Mouse (Mus musculus): Measurements from ENCODE around the gene Slc22a23.

The Slc22a23 gene

DNA sequence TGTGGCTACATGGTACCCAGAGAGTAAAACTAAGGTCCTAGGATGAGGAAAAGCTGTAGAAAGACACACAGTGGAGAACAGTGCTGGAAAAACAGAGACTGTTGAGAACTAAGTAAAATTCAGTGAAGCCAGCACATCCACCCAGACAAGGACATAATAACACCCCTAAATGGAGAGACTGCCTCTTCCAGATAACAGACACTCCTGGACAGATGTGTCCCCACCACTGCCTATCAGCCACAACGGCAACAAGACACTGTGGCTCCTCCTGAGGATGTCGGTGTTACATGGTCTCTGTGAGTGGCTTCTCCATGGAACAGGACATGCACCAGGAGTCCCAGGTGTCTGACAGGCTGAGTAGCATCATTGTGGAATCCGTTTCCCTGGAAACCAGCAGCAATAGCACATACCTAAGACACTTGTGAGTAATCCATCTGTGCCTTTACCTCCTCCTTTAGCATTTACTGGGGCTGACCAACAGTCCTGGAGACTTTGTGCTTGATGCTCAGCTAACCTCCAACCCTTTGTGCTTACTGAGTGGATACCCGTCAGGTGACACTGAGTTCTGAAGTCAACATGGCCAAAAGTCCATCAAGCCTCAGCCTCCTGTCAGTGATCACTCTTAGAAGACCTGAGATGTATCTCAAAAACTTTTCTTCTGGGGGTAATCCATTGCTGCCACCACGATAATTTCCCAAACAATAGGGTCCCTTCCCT, 73.9 kb downstream of the Slc22a23 start:
- in situ Hi-C loops (cut with MboI, MseI) = no loop called here

DNA sequence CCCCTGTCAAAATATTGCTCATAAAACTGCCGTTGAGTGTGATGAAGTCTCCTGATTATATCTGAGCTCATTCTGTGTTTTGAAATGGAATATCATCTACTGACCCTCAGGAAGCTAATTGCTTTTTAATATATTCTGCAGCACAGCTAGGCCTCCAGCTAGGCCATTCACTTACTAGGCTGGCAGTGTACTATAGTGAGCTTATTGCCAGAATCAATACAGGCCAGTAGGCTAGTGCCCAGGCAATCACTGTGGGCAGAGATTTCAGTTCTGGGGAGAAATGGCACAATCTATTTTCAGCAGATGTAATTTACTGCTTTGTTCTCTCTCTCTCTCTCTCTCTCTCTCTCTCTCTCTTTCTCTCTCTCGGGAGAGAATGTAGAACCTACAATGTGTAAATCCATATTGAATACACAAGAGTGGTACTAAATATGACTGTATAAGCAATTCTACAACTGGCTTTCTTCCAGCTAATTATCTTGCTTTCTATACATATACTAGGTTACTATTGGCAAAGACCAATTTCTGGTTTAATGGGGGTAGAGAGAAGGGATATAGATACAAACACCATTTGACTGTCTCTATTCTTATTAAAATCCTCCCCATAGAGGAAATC, 75.5 kb downstream of the Slc22a23 start:
- in situ Hi-C loops (cut with MboI, MseI) = no loop called here

DNA sequence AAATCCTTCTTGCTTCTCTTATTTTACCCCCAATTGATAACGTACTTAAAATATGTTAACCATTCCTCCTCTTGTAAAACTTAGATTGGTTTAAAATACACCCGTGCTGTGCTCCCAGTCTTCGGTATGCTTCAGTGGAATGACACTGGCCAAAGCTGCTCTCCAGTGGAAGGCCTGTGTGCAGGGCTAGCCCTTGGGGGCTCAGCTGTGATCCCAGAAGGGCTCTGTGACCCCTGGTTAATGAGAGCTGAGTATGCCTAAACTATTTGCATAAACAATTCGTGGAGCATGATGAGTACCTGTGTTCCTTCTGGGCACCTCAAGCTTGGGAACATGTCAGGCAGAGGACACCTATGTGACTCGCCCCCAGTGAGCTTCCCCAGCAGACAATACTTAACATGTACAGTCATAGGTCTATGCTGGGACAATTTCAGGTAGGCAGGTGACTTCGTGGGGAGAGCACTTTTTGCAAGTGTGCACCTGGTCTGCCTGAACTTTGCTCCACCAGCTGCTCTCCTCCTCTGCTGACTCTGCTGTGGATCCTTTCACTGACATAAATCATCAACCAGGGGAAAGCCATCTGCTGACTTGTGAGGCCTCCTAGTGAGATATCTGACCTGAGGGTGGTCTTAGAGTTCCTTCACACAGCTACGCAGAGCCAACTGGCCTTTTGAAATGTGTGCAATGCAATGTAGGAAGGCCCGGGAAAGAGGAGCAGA, 77.9 kb downstream of the Slc22a23 start:
- in situ Hi-C loops (cut with MboI, MseI) = no loop called here

DNA sequence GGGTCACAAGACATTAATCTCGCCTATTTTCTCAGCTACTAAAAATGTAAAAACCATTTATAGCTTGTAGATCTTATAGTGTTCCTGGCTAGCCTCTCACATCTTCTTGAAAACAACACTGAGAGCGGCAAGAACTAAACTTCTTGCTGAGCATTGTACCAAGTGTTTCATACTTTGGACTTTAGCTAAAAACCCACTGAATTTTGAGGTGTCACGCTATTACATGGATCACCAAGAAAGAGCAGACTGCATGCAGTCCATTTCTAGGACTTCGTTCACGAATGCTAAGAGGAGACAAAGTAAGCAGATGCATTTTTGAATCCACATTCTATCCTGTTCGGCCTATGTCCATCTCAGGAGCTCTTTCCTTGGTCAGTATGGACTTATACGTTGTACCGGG, 78.9 kb downstream of the Slc22a23 start:
- in situ Hi-C loops (cut with MboI, MseI) = no loop called here

DNA sequence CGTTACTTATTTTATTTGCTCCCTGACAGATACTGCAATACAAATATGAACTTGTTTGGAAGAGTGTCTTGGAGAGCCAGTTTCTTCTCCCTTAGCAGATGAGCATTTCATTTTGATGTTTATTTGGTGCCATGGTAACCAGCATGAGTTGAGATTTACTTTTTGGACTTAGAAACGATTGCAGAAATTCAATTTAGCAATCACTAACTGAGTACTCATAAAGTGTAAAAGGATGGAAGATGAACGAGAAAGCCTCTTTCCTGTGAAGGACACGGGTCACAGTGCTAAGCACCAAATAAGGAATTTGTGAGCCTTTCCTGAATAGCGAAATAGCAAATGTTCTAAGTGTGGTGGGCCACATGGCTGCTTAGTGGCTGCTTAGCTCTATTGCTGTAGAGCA, 79.4 kb downstream of the Slc22a23 start:
- in situ Hi-C loops (cut with MboI, MseI) = no loop called here

DNA sequence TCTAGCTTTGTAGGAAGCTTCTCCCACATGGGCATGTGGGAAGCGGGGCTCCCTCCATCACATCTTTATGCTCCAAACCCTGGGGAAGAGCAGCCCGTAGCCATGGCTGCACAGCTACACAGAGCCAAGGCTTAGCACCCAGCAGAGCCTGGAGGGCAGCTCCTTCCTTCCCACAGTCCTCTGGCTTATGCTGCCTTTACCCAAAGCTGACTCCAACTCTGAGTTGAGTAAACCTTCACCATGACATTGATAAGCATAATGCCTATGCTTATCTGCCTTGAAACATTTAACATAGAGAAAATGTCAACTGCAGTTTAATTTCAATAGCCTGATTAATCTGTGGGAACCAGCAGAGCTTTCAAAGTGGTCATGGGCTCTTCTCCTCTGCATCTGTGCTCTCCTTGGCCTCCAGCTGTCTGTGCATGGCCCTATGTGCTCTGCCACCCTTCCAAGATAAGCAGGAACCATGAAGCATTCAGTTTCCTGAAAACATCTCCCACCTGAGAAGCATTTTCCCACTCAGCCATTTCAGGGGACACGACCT, 79.9 kb downstream of the Slc22a23 start:
- in situ Hi-C loops (cut with MboI, MseI) = no loop called here

DNA sequence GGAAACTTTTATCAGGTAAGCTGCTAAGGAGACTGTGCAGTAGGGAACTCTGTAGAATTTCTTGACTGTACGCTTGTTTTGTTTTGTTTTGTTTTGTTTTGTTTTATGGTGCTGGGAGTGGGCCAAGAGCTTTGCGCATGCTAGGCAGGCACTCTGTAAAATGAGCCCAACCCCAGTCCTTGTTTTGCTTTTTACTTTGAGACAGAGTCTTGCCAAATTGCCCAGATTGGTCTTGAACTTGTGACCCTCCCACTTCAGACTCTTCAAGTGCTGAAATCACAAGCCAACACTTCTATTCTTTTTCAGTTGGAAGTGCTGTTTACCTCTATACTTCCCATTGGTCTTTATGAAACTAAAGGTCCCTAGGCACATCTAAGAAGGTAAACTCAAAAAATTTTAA, 80.5 kb downstream of the Slc22a23 start:
- in situ Hi-C loops (cut with MboI, MseI) = no loop called here

DNA sequence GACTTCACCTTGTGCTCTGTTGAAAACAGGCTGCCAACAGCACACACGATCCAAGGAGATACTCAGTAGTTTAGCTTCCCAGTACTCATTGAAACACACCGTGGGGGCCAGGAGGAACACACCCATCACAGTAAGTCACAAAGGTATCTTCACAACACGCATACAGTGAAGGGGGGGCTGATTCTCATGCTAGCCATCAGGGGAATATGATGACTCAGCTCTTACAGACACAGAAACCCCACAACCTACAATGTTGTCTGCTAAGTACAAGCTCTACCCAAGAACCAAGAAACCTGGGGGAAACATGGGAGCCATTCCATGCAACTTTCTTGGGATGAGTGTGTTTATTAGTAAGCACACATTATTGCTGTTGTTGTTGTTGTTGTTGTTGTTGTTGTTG, 86.2 kb downstream of the Slc22a23 start:
- in situ Hi-C loops (cut with MboI, MseI) = no loop called here

DNA sequence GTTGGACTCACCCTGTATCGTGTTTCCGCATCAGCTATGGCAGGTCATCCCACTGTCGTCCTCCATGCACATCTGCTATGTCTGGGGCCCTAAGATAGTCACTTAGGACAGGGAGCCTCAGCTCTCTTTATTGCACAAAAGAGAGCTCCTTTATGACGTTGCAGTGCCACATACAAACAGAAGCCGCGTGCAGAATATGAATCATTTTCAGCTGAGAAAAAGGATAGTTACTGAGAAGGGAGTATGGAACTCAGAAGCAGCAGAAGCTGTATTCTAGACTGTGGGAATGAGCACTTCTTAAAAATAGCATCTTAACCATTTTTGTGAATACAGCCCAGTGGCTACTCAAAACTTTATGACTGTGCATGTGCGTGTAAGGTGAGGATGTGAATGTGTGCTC, 87.8 kb downstream of the Slc22a23 start:
- in situ Hi-C loops (cut with MboI, MseI) = no loop called here

DNA sequence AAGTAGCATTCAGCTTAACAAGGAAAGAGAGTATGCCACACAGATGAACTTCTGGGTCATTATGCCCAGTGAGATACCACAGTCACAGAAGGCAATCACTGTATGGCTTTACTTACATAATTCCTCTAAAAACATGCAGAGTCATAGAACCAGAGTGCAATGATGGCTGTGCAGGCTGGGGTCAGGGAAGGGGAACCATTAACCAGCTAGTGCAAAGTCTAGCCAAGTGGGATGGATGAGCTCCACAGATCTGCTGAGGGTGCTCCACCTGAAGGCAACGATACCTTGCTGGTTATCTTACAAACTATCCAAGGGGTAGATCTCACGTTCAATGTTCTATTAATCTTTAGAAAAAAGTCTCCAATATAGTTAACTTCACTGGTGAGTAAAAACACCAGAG, 88.3 kb downstream of the Slc22a23 start:
- in situ Hi-C loops (cut with MboI, MseI) = no loop called here

DNA sequence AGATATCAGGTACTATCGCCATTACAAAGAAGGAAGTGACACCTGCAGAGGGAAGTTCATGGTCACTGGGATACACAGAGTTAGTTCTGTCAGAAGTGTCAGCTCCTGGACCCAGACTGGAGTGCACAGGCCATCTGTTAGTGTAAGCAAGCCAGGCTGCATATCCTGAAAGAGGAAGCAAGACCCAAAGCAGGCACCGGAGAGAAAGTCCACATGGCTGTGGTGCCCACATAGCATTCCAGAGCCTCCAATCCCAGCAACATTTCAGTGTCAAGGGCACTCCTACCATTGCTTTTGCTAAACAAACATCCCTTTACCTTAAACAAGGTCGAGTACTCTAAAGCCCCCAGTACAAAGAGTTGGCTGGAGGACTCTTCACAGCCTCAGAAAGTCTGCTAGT, 89.7 kb downstream of the Slc22a23 start:
- in situ Hi-C loops (cut with MboI, MseI) = no loop called here

DNA sequence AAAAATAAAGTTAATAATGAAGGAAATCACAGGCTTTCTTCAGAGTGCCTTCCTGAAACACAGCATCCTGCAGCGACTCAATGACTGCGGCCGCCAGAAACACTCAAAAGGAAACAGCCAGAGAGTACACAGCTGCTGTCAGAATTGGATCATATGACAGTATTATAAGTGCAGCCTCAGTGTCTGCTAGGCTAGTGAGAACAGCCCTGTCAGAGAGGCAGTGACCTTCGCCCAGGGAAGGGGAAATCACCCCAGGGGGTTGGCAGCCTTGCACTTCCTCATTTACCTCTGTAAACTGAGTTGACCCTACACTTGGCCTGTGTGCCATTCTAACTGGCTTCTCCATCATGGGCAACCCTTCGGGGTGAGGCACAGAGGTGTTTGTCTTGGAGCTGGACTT, 90.3 kb downstream of the Slc22a23 start:
- in situ Hi-C loops (cut with MboI, MseI) = no loop called here

DNA sequence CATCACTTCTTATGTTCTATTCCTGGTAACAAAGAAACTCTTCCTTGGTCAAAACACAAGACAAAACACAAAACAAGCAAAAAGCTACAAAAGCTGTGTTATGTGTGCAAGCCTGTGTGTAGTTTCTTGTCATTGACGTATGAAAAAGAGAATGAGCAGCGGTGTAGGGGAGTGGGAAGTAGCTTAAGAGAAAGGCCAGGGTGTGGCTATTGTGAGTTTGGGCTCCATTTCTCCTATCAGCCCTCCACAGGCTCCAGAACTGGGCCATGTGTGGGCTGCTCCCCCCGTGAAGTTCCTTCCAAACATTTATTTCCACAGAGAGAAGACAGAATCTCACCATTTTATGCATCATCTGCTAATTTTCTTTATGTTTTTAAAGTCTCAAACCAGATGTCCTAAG, 91.2 kb downstream of the Slc22a23 start:
- in situ Hi-C loops (cut with MboI, MseI) = no loop called here

DNA sequence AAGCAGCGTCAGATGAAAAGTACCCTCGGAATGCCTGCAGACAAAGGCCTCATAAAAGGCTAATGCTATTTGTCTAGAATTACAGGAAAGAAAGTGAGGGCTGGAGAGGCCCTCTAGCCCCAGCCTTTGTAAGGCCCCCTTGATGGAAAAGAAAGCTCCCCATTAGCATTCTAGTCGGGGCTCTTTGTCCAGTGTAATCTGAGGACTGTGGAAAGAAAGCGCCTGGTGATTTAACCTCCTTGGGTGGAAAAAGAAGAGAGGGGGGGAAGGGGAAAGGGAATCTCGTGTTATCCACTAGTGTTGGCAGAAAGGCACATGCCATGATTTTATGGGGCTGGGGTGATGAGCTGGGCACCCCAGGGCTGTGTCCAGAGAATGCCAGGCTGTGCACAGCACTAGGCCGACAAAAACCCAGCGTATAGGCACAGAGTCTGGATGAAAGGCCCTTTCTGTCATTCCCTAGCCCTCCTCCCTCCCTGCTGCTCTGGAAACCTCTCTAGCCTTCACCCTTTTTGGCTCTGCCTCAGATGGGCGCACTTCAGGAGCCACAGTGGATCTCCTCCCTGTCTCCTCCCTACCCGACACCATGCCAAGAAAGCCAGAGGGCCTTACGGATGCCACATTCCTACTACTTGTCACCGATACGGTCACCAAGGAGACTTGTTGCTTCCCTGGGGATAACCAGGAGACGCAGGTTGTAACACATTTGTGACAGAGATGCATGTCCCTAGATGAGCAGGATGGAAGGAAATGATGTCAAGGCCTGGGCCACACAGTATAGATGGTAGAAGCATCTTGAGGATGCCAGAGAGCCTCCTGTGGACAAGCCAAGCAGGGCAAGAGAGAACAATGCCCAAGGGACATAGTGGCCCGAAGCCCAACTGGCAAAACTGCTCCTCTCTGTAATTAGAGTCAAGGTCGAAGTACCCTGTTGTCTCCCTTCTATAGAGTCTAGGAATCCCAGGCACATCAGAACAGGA, 95.8 kb downstream of the Slc22a23 start:
- in situ Hi-C loops (cut with MboI, MseI) = no loop called here

DNA sequence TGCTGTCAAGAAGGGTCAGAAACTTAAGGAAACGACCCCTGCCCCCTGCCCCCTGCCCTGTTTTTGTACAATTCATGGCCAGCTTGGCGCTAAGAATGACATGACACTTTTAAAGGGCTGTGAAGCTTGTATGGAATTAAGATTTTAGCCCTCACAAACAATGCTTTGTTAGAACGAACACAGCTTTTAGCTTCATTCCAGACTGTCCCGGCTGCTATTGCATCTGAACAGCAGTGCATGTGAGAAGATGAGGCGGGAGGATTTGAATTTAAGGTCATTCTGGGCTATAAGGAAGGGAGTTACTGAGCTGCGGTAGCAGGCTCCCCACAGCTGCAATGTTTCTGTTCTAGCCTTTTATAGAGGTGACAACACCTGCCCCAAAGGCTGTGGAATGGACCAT, 96.9 kb downstream of the Slc22a23 start:
- in situ Hi-C loops (cut with MboI, MseI) = no loop called here

DNA sequence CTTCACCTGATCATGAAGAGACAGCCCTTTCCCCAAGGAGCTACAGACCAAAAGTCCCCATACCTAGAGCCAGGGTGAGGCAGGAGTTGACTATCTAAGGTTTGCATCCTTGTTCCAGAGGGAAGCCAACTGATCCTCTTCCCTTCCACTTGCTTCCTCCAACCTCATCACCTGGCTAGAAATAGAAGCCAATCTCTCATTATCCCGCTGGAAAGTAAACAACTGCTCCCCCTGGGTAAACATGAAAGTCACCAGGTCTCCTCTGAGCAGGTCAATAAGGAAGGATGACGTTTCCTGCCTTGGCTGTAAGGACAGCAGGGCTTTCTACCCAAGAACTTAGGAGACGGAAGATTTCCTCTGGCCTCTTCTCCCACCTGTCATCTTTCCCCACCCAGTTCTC, 98.2 kb downstream of the Slc22a23 start:
- in situ Hi-C loops (cut with MboI, MseI) = no loop called here

DNA sequence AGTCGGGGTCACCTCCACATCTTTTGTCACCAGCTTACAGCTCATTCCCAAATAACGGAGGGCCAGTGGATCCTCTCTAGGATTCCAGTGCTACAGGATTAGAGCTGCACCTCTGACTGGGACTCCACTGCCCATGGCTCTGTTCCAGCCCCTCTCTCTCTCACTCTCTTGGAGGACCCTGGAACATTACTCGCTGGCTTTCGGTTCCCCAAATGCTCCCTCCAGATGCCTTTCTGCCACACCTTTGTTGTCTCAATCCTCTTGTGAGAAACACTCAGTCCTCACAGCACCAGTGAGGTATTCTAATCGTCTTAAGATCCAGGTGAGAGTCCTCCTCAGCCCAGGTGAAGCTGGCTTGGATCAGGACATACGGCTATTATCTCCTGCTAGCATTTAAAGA, 99.8 kb downstream of the Slc22a23 start:
- in situ Hi-C loops (cut with MboI, MseI) = no loop called here

DNA sequence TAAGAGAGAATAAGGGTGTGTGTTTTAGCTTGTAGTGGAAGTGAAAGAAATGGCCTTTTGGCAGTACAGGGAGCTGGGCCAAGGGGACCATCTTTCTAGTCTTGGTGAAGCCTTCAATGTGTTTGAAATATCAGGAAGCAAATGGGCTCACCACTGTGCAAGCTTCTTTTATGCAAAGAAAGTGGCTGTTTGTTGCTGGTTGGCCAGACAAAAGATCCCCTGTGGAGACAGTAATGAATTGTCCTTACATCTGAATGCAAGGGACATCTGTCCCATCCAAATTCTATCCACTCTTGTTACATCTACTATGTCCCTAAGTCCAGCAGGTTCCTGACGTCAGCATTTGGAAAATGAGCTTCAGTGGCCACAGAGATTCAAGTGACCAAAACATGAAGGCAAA, 100.8 kb downstream of the Slc22a23 start:
- in situ Hi-C loops (cut with MboI, MseI) = no loop called here

DNA sequence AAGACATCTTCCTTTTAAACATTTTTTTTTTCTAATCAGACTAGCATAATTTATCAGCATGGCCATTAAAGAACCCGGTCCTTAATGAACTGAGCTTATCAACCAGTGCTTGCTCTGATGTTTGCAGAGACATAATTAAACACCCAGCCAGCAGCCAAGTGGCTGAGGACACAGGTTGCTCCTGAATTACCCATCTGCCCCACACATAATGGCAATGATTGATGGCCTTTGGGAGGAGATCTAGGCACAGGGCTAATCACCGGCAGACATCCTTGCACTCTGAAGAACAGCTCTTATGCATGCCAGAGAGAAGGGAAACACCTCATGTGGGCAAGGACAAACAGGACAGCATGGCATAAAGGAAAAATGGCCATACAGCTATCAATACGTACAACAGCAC, 102.8 kb downstream of the Slc22a23 start:
- in situ Hi-C loops (cut with MboI, MseI) = no loop called here

DNA sequence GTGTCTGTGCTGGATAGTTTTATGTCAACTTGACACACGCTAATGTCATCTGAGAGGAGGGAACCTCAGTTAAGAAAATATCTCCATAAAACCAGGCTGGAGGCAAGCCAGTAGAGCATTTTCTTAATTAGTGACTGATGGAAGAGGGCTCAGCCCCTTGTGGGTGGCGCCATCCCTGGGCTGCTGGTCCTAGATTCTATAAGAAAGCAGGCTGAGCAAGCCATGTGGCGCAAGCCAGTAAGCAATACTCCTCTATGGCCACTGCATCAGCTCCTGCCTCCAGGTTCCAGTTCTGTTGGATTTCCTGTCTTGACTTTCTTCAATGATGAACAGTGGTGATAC, 104.9 kb downstream of the Slc22a23 start:
- in situ Hi-C loops (cut with MboI, MseI) = no loop called here

DNA sequence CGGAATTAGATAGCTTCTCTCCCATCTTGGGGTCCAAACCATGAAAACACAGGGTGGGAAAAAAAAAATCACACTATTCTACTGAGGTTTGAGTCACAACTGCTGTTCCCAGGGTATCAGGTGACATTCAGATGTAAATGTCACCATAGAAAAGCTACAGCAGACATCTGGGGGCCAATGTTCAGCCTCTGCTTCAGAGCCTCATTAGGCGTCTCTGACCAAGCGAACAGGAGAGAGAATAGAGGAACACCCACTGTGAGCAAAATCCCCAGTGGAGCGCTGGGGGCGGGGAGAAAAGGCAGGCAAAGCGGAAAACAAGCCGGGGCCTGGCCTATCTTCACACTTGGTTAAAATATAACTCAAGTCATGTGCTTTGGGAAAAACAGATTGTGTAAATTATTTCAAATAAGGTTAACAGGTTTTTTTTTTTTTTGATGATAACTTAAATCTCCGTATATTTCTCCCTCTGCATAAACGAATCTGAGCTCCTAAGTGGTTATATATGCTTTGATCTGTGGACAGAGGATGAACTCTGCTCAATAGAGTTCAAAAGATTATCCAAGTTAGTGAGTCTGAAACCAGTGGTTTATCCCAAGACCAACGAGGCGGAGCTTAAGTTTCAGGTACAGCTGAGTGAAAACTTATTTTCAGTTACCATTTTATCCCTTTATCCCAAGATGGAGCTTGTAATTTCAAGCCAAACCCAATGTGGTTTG, 105.5 kb downstream of the Slc22a23 start:
- in situ Hi-C loops (cut with MboI, MseI) = no loop called here

Data from T-helper 2 cell (primary cell).